Mouse (Mus musculus) heart, postnatal 0 days (tissue): Measurements from ENCODE around the gene Sp6.

Source experiments
- CTCF ChIP-seq: IDR thresholded peaks from 2 replicates; pipeline ENCODE4 v1.5.1; 2016; ENCODE audit warnings: antibody characterized with exemption, control low read depth, low read depth
- EP300 ChIP-seq: IDR thresholded peaks from 2 replicates; pipeline ENCODE4 v1.6.1; 2016; ENCODE audit warnings: antibody characterized with exemption, low read depth

GRCm38 (mm10) chr11:97021873-97022484, 8.8 kb downstream of the Sp6 start:
- TF ChIP-seq CTCF (peak; percentile 53), EP300 (no peak)
